Mouse (Mus musculus) C3H10T1/2 (cell line): ENCODE data around the gene Adam10. TPM values are rescaled to one million over a fixed set of nuclear protein-coding genes. Genes with fewer than 3 reads are reported as not detected.

ENCODE experiments used
- polyA plus RNA-seq, 2 experiments: library from polyadenylated mRNA; unstranded; fragments of >200 nt; fragmentation: generic; extraction: Trizol; gene quantifications; one replicate each; pipeline ENCODE4 v1.2.1; 2012; ENCODE audit warnings: missing spikeins in 2 of 2

The Adam10 gene
- 10 to 100 TPM in 1 of 2 experiments, 1 to 10 TPM in 1; 1.1 to 11.7 TPM for polyA plus RNA-seq

GRCm38 (mm10) chr9:70678682-70679131 is at the start of gene Adam10:
Gene Adam10 (plus strand): TSS chr9:70678997.

GRCm38 (mm10) chr9:70656130-70657007 is 22.4 kb upstream of the Adam10 start, which contains the start of gene Gm10642:
Gene Gm10642 (plus strand): TSS chr9:70656251.

GRCm38 (mm10) chr9:70657013-70657967 is 21.5 kb upstream of the Adam10 start, which contains the start of gene Mindy2:
Gene Mindy2 (minus strand): TSS chr9:70657174.

Other genes starting within 250 kb of the Adam10 start
- gene Rnf111, start 175.3 kb upstream of the Adam10 start, polyA plus RNA-seq = 1 to 10 TPM; 1.1 to 5.6 TPM
- gene Sltm, start 136.2 kb upstream of the Adam10 start, polyA plus RNA-seq = 10 to 100 TPM in 1 of 2 experiments, 1 to 10 TPM in 1; 1.9 to 10.8 TPM
- under 1 TPM; 0.18 to 0.20 TPM for gene Gm10642, start 22.7 kb upstream of the Adam10 start, polyA plus RNA-seq
- gene Mindy2, start 21.8 kb upstream of the Adam10 start, polyA plus RNA-seq = 1 to 10 TPM in 1 of 2 experiments, under 1 TPM in 1; 0.30 to 2.1 TPM